Mouse (Mus musculus) neural tube, embryonic 15.5 days (tissue): ENCODE data around the gene Tars2. TPM values are rescaled to one million over a fixed set of nuclear protein-coding genes. Genes with fewer than 3 reads are reported as not detected.
"Not testable (repeated sequence)": the region's sequence is repeated elsewhere in the genome, so short reads cannot be mapped to it uniquely, and the experiment has no call there.

Source experiments
- ATAC-seq: fragments of 200-750 bp; cut with Nextera tagmentation; 2 replicates; pipeline ENCODE4 v1.8.0; 2017; ENCODE audit warnings: mild to moderate bottlenecking, moderate TSS enrichment, moderate library complexity; ENCODE audit not compliant: low FRiP score
- H3K27ac ChIP-seq: fragments of 300-500 bp; sonication (generic); replicated peaks from 2 replicates; pipeline ENCODE4 v1.5.1; 2015; ENCODE audit warnings: mild to moderate bottlenecking, inconsistent platforms
- H3K27me3 ChIP-seq: fragments of 300-500 bp; sonication (generic); replicated peaks from 2 replicates; pipeline ENCODE4 v1.6.1; 2015; ENCODE audit warnings: inconsistent platforms
- H3K36me3 ChIP-seq: fragments of 300-500 bp; sonication (generic); 2 replicates; pipeline ENCODE4 v1.6.1; 2015; ENCODE audit warnings: inconsistent platforms
- H3K4me1 ChIP-seq: fragments of 300-500 bp; sonication (generic); 2 replicates; pipeline ENCODE4 v1.6.1; 2015; ENCODE audit warnings: inconsistent platforms
- H3K4me2 ChIP-seq: fragments of 300-500 bp; sonication (generic); 2 replicates; pipeline ENCODE4 v1.6.1; 2015; ENCODE audit warnings: inconsistent platforms, mild to moderate bottlenecking, moderate library complexity
- H3K4me3 ChIP-seq: fragments of 300-500 bp; sonication (generic); replicated peaks from 2 replicates; pipeline ENCODE4 v1.5.1; 2015; ENCODE audit warnings: mild to moderate bottlenecking, inconsistent platforms
- H3K9ac ChIP-seq: fragments of 300-500 bp; sonication (generic); replicated peaks from 2 replicates; pipeline ENCODE4 v1.6.1; 2015; ENCODE audit warnings: mild to moderate bottlenecking, inconsistent platforms
- H3K9me3 ChIP-seq: fragments of 300-500 bp; sonication (generic); replicated peaks from 2 replicates; pipeline ENCODE4 v1.6.1; 2016; ENCODE audit warnings: inconsistent platforms
- WGBS: fragments of 180-500 bp; shearing (Covaris S2); methylation state at CpG from one replicate; pipeline ENCODE4 v1.1.7; 2015; ENCODE audit warnings: mixed read lengths; 5-methylcytosine and 5-hydroxymethylcytosine counted together
- microRNA-seq: library from miRNA; unstranded; fragments of <30 nt; microRNA quantifications from one replicate; pipeline ENCODE4, GENCODE M21; 2017
- polyA plus RNA-seq: library from polyadenylated mRNA; unstranded; fragments of >200 nt; fragmentation: Nextera tagmentation; extraction: Ambion mirVana; gene quantifications from 2 replicates; pipeline ENCODE4 v1.2.1, GENCODE M21; 2015

The Tars2 gene
- polyA plus RNA-seq, 1 experiment from 2014 or later: 49.4 TPM

DNA sequence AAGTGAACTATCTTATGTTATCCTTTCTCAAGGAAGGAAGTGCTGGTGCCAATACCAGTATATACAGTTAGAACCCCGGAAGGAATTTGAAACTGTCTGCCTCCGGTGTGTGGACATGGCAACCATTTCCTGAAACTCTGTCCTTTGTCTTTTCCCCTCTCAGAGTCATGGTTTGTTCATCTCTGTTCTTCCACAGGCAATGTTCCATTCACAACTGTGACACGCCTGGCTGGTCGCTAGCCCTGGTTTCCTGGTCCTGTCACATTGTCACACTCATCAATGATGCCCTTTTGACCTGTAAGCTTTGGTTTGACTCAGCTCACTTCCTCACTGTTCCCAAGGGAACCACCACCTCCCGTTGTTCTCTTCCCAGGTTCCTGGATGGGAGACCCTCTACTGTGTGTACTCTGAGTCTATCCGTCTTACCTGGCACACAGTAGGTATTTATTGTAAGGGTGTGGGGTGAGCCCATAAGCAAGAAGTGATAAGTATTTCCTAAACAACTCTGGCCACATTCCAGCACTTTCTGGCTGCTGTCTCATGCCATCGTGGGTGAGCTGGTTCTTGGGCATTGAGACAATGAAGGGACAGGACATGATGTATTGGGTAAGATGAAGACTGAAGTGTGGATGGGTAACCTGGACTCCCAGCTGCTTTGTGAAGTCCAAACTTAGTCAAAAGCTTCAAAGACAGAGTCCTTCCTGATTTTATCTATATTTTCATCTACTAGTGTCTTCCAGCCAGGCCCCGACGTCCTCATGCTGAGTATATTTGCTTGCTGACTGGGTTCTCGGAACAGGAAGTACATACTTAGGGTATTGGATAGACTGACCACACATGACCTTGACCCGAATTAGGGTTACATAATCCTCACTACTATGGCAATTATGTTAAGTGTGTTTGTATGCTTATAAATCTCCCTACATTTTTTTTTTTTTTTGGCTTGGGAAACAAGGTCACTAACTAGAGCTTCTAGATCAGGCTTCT lies 65.9 kb downstream of the Tars2 start:
- Histone ChIP-seq H3K9ac (no peak overlapping the region), H3K27ac (no peak overlapping the region), H3K4me2 (no peak overlapping the region), H3K4me1 (0 out of 2 replicates have a peak, but pooled peaks cover 10% of the 10 kb centered on the region), H3K27me3 (no peaks in the 10 kb centered on the region), H3K9me3 (no peaks in the 10 kb centered on the region), H3K4me3 (no peak overlapping the region), H3K36me3 (no peaks in the 10 kb centered on the region)
- 73% methylated on average over 11 of the region's 11 CpGs for WGBS
- no peak for ATAC-seq

DNA sequence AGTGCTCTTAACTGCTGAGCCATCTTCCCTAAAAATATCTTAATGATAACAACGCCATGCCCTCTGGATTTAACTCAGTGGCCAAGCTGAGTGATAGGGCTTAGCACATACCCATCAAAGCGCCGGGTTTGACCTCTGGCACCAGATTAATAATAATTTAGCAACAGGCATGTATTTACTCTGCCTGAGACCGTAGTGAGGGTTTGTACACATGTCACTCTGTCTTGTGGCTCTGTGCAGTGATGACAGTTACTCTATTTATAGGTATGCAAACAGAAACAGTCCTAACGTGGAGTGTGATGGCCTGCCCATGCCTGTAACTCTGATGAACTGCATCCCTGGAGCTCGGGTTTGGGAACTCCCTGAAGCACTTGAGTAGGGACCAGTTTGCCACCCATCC lies 67.3 kb downstream of the Tars2 start:
- Histone ChIP-seq H3K9me3 (no peaks in the 10 kb centered on the region), H3K9ac (no peak overlapping the region), H3K36me3 (no peaks in the 10 kb centered on the region), H3K4me1 (peaks cover 18% of the 10 kb centered on the region), H3K4me3 (no peak overlapping the region), H3K27ac (no peak overlapping the region), H3K4me2 (no peak overlapping the region), H3K27me3 (no peaks in the 10 kb centered on the region)
- no peak for ATAC-seq
- 88% methylated on average over 6 of the region's 6 CpGs for WGBS

DNA sequence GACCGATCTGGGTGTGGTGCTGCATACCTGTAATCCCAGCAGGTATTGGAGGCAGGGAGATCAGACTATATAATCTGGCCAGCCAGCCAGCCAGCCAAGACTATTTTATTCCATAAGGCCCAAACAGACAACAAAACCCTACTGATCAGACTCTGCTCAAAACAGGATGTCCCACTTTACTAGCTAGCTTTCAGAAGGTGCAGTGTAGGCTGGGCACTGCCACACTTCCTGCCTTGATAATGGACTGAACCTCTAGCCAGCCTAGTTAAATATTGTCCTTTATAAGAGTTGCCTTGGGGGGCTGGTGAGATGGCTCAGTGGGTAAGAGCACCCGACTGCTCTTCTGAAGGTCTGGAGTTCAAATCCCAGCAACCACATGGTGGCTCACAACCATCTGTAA lies 69.5 kb downstream of the Tars2 start:
- H3K4me1 ChIP-seq: peaks cover 24% of the 10 kb centered on the region
- H3K4me3 ChIP-seq, H3K36me3 ChIP-seq, H3K9ac ChIP-seq, H3K27me3 ChIP-seq, H3K27ac ChIP-seq, ATAC-seq, H3K4me2 ChIP-seq, H3K9me3 ChIP-seq: not testable (repeated sequence)
- WGBS: 94% methylated on average over 2 of the region's 2 CpGs

Small RNAs within 50 kb of the gene (microRNA-seq; reads per million reads assigned to microRNA genes)
- not detected for gene Mir7014

Other genes with a start within 250 kb of the Tars2 start
- gene Ctss, start 233.4 kb downstream of the Tars2 start, polyA plus RNA-seq: 22.4 and 25.4 TPM in 2 replicates
- not detected in 2 replicates for gene Hormad1, start 200.5 kb downstream of the Tars2 start, polyA plus RNA-seq
- gene Golph3l, start 171.3 kb downstream of the Tars2 start, polyA plus RNA-seq: 24.8 and 28.1 TPM in 2 replicates
- gene Ensa, start 135.2 kb downstream of the Tars2 start, polyA plus RNA-seq: 102 and 109 TPM in 2 replicates
- 41.4 and 42.0 TPM in 2 replicates for gene Mcl1, start 101.4 kb downstream of the Tars2 start, polyA plus RNA-seq
- gene Adamtsl4, start 72.3 kb downstream of the Tars2 start, polyA plus RNA-seq: 1.3 and 1.6 TPM in 2 replicates
- gene Ecm1, start 20.6 kb downstream of the Tars2 start, polyA plus RNA-seq: 11.6 and 11.8 TPM in 2 replicates
- gene Rprd2, start 58.7 kb upstream of the Tars2 start, polyA plus RNA-seq: 20.3 and 22.3 TPM in 2 replicates
- gene Prpf3, start 95.7 kb upstream of the Tars2 start, polyA plus RNA-seq: 32.2 and 36.3 TPM in 2 replicates
- 284 and 296 TPM in 2 replicates for gene Mrps21, start 111.3 kb upstream of the Tars2 start, polyA plus RNA-seq
- 4.3 and 4.5 TPM in 2 replicates for gene Ciart, start 122.0 kb upstream of the Tars2 start, polyA plus RNA-seq
- 23.8 and 25.3 TPM in 2 replicates for gene BC028528, start 131.8 kb upstream of the Tars2 start, polyA plus RNA-seq
- gene Aph1a, start 133.8 kb upstream of the Tars2 start, polyA plus RNA-seq: 31.0 and 39.5 TPM in 2 replicates
- gene Car14, start 144.5 kb upstream of the Tars2 start, polyA plus RNA-seq: 1.3 and 1.8 TPM in 2 replicates
- gene Anp32e, start 169.0 kb upstream of the Tars2 start, polyA plus RNA-seq: 99.6 and 157 TPM in 2 replicates
- gene Plekho1, start 235.8 kb upstream of the Tars2 start, polyA plus RNA-seq: 46.7 and 48.6 TPM in 2 replicates